In the genomic region with DNA sequence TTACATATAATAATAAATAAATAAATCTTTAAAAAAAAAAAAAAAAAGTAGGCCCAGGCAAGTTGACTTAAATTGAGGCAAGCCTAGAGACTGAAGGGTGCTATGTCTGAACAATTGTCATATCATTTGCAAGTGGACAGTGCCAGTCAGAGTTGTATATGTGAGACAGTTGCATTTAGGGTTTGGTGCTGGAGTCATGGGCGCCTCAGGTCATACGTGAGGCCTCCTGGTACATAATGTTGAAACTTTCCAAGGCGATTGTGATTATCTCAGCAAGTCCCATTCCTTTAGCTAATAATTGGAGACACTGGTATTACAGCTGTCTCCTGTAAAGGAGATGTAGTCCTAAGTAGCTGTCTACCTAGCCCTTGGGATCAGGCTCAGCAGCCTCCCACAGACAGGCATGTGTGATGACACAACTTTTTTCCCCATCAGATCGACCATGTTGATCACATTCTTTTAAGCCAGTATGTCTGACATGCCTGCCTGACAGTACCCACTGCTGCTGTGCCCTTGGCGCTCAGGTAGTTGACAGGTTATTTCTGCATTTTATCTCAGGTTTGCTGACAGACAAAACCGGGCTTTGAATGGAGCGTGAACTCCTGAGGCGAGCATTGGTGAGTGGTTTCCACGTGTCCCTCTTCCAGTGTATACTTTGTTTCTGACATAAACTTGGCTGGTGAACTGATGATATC, we compare ENCODE assay signal across 8 mouse cellular contexts. TPM values are rescaled to one million over a fixed set of nuclear protein-coding genes. Genes with fewer than 3 reads are reported as not detected.
DNase-seq lines count a peak whose midpoint lies in the region; ATAC-seq and TF ChIP-seq lines count a peak whose summit lies in the region.

No protein-coding gene starts in this region.

- H3K27me3 ChIP-seq in embryonic facial prominence, embryonic 13.5 days = no peaks in the 10 kb centered on the region
- no peaks in the 10 kb centered on the region for H3K27me3 ChIP-seq in limb, embryonic 11.5 days (ENCODE audit: control insufficient read depth, insufficient read depth, low read length)
- no peaks in the 10 kb centered on the region for H3K27me3 ChIP-seq in neural tube, embryonic 14.5 days (ENCODE audit: control insufficient read depth, insufficient read depth, low read length)
- no peaks in the 10 kb centered on the region for H3K27me3 ChIP-seq in kidney, adult 2 months (replicated peaks; ENCODE audit: control insufficient read depth, insufficient read depth, low read length)

- H3K27ac ChIP-seq in layer of hippocampus, adult 2 months = peak overlapping the region; percentile 28; the same call in 1 of the 2 replicates
- H3K27ac ChIP-seq in embryonic facial prominence, embryonic 13.5 days = peak overlapping the region; percentile 80
- H3K27ac ChIP-seq in limb, embryonic 11.5 days (replicated peaks; ENCODE audit: low read depth, low read length) = peak overlapping the region; percentile 75; the same call in 1 of the 2 replicates
- peak overlapping the region; percentile 28; the same call in 1 of the 2 replicates for H3K27ac ChIP-seq in neural tube, embryonic 14.5 days (ENCODE audit: low read depth, low read length)
- no peak overlapping the region for H3K27ac ChIP-seq in kidney, adult 2 months (ENCODE audit: insufficient read depth, low read depth, low read length)

- no peak for ATAC-seq in embryonic facial prominence, embryonic 13.5 days (ENCODE audit: insufficient number of reproducible peaks, insufficient read depth, low FRiP score, low TSS enrichment, low read depth)
- no peak for ATAC-seq in limb, embryonic 11.5 days (ENCODE audit: insufficient number of reproducible peaks, low FRiP score, low TSS enrichment, low read depth)
- ATAC-seq in neural tube, embryonic 14.5 days (ENCODE audit: low read depth) = no peak

- peak overlapping the region; percentile 91 for H3K9ac ChIP-seq in embryonic facial prominence, embryonic 13.5 days
- H3K9ac ChIP-seq in limb, embryonic 11.5 days (ENCODE audit: low read length) = peak overlapping the region; percentile 69
- peak overlapping the region; percentile 58 for H3K9ac ChIP-seq in neural tube, embryonic 14.5 days (replicated peaks; ENCODE audit: low read depth, low read length)

- intact Hi-C loops in left cerebral cortex, postnatal 10 days (cut with DNase I) = loop anchor here (5.0 kb wide), 2 partner anchors 47 to 353 kb away; a partner anchor contains a TSS

- peak; percentile 34; the same call in 1 of the 2 replicates for TF ChIP-seq CTCF in layer of hippocampus, adult 2 months (conservative IDR thresholded peaks at IDR 0.05)
- TF ChIP-seq CTCF in kidney, adult 2 months (conservative IDR thresholded peaks at IDR 0.05; ENCODE audit: insufficient read depth, insufficient read length, low read depth, low read length) = no peak

- DNase-seq in layer of hippocampus, adult 2 months (ENCODE audit: low spot score in 2 of 2) = no peak
- no peak for DNase-seq in layer of hippocampus, postnatal 10 days (ENCODE audit: low spot score in 2 of 2)
- DNase-seq in limb, embryonic 11.5 days (ENCODE audit: low spot score) = no peak
- DNase-seq in urinary bladder, adult 2 months (ENCODE audit: low spot score) = no peak
- no peak for DNase-seq in left cerebral cortex, postnatal 10 days (ENCODE audit: extremely low spot score in 1 of 2, low spot score in 2 of 2)
- no peak for DNase-seq in kidney, adult 2 months

- no peak for TF ChIP-seq POLR2A in kidney, adult 2 months (IDR thresholded peaks at IDR 0.05; ENCODE audit: low read depth, low read length)

- H3K9me3 ChIP-seq in embryonic facial prominence, embryonic 13.5 days = no peaks in the 10 kb centered on the region
- H3K9me3 ChIP-seq in limb, embryonic 11.5 days (ENCODE audit: control insufficient read depth, low read length) = no peaks in the 10 kb centered on the region
- no peaks in the 10 kb centered on the region for H3K9me3 ChIP-seq in neural tube, embryonic 14.5 days (ENCODE audit: control insufficient read depth, low read length)

- 21% methylated on average over 9 of the region's 9 CpGs for WGBS in embryonic facial prominence, embryonic 13.5 days
- 23% methylated on average over 9 of the region's 9 CpGs for WGBS in limb, embryonic 11.5 days
- 29% methylated on average over 9 of the region's 9 CpGs for WGBS in neural tube, embryonic 14.5 days
- 37% methylated on average over 9 of the region's 9 CpGs for WGBS in kidney, adult 2 months

- peak overlapping the region; percentile 72 for H3K4me2 ChIP-seq in embryonic facial prominence, embryonic 13.5 days
- H3K4me2 ChIP-seq in limb, embryonic 11.5 days (ENCODE audit: low read depth, severe bottlenecking) = peak overlapping the region; percentile 60
- H3K4me2 ChIP-seq in neural tube, embryonic 14.5 days (ENCODE audit: low read depth, low read length) = peak overlapping the region; percentile 85

- H3K36me3 ChIP-seq in embryonic facial prominence, embryonic 13.5 days = peaks cover 24% of the 10 kb centered on the region
- H3K36me3 ChIP-seq in limb, embryonic 11.5 days (ENCODE audit: control insufficient read depth, insufficient read depth, low read length) = peaks cover 16% of the 10 kb centered on the region
- peaks cover 21% of the 10 kb centered on the region for H3K36me3 ChIP-seq in neural tube, embryonic 14.5 days (ENCODE audit: control insufficient read depth, insufficient read depth, low read length)
- H3K36me3 ChIP-seq in kidney, adult 2 months (ENCODE audit: control insufficient read depth, insufficient read depth, low read length) = peaks cover 7% of the 10 kb centered on the region

- peak overlapping the region; percentile 50 for H3K4me3 ChIP-seq in layer of hippocampus, adult 2 months
- peak overlapping the region; percentile 80 for H3K4me3 ChIP-seq in embryonic facial prominence, embryonic 13.5 days
- H3K4me3 ChIP-seq in limb, embryonic 11.5 days (ENCODE audit: low read depth, low read length) = peak overlapping the region; percentile 62
- H3K4me3 ChIP-seq in neural tube, embryonic 14.5 days (ENCODE audit: low read depth, low read length) = peak overlapping the region; percentile 76
- H3K4me3 ChIP-seq in kidney, adult 2 months (ENCODE audit: insufficient read depth, low read depth, low read length) = no peak overlapping the region

- peaks cover 36% of the 10 kb centered on the region for H3K4me1 ChIP-seq in embryonic facial prominence, embryonic 13.5 days
- H3K4me1 ChIP-seq in limb, embryonic 11.5 days (ENCODE audit: control insufficient read depth, insufficient read depth, low read length) = peaks cover 20% of the 10 kb centered on the region
- peaks cover 23% of the 10 kb centered on the region for H3K4me1 ChIP-seq in neural tube, embryonic 14.5 days (ENCODE audit: control insufficient read depth, insufficient read depth, low read length)
- peaks cover 16% of the 10 kb centered on the region for H3K4me1 ChIP-seq in kidney, adult 2 months (ENCODE audit: control insufficient read depth, insufficient read depth, low read length)

RNA-seq across cellular contexts. Expression of a gene that starts 1.9 kb away (rescaled TPM):
- 10 to 100 TPM; 38.5 to 45.6 TPM for total RNA-seq in layer of hippocampus, adult 2 months (2021)
- total RNA-seq in layer of hippocampus, postnatal 10 days (2021) = 10 to 100 TPM; 22.6 to 26.3 TPM
- polyA plus RNA-seq in embryonic facial prominence, embryonic 13.5 days (2015; fragmentation: Nextera tagmentation; extraction: Ambion mirVana) = 5.5 and 7.7 TPM in 2 replicates
- polyA plus RNA-seq in limb, embryonic 11.5 days (2014; fragmentation: Nextera tagmentation; extraction: Ambion mirVana) = 4.7 and 5.6 TPM in 2 replicates
- 8.3 and 11.1 TPM in 2 replicates for polyA plus RNA-seq in neural tube, embryonic 14.5 days (2014; fragmentation: Nextera tagmentation; extraction: Ambion mirVana)
- 18.0 and 31.0 TPM in 2 replicates for polyA plus RNA-seq in urinary bladder, adult 2 months (2012; rRNA removed)
- total RNA-seq in left cerebral cortex, postnatal 10 days (2021) = 10 to 100 TPM; 29.7 to 33.6 TPM
- 58.7 and 60.9 TPM in 2 replicates for polyA plus RNA-seq in kidney, adult 2 months (2012; rRNA removed)

RNA-seq across cellular contexts. Expression of a gene that starts 49.8 kb away (rescaled TPM):
- total RNA-seq in layer of hippocampus, adult 2 months (2021) = 10 to 100 TPM; 32.8 to 37.5 TPM
- total RNA-seq in layer of hippocampus, postnatal 10 days (2021) = 10 to 100 TPM; 34.8 to 36.1 TPM
- 52.5 and 54.2 TPM in 2 replicates for polyA plus RNA-seq in embryonic facial prominence, embryonic 13.5 days (2015; fragmentation: Nextera tagmentation; extraction: Ambion mirVana)
- polyA plus RNA-seq in limb, embryonic 11.5 days (2014; fragmentation: Nextera tagmentation; extraction: Ambion mirVana) = 49.3 and 54.0 TPM in 2 replicates
- 28.8 and 33.9 TPM in 2 replicates for polyA plus RNA-seq in neural tube, embryonic 14.5 days (2014; fragmentation: Nextera tagmentation; extraction: Ambion mirVana)
- 25.1 and 26.1 TPM in 2 replicates for polyA plus RNA-seq in urinary bladder, adult 2 months (2012; rRNA removed)
- 10 to 100 TPM; 34.9 to 40.6 TPM for total RNA-seq in left cerebral cortex, postnatal 10 days (2021)
- 14.9 and 15.0 TPM in 2 replicates for polyA plus RNA-seq in kidney, adult 2 months (2012; rRNA removed)
